Mouse (Mus musculus) liver, adult 2 months (tissue): ENCODE data around the gene Gm28051. TPM values are rescaled to one million over a fixed set of nuclear protein-coding genes. Genes with fewer than 3 reads are reported as not detected.
A peak's percentile ranks its signal among the peaks of the same experiment; 100 is the strongest.

Experiments used
- DNase-seq: peaks from one replicate; pipeline ENCODE4 v3.0.0-alpha.2; 2011; ENCODE audit warnings: low read depth, low spot score; ENCODE audit errors: extremely low read depth
- H3K27ac ChIP-seq: fragments of 200-500 bp; replicated peaks from 2 replicates; pipeline ENCODE4 v1.5.1; 2012; ENCODE audit warnings: low read depth, mild to moderate bottlenecking, control low read depth, inconsistent platforms, low read length; ENCODE audit not compliant: insufficient read depth
- H3K27me3 ChIP-seq: fragments of 200-500 bp; 2 replicates; pipeline ENCODE4 v1.6.1; 2012; ENCODE audit warnings: mild to moderate bottlenecking, moderate library complexity, low read length, inconsistent platforms; ENCODE audit not compliant: control insufficient read depth, insufficient read depth
- H3K36me3 ChIP-seq: fragments of 200-500 bp; 2 replicates; pipeline ENCODE4 v1.6.1; 2012; ENCODE audit warnings: low read length, inconsistent platforms; ENCODE audit not compliant: control insufficient read depth, insufficient read depth
- H3K4me1 ChIP-seq: fragments of 200-500 bp; 2 replicates; pipeline ENCODE4 v1.6.1; 2011; ENCODE audit warnings: low read length; ENCODE audit not compliant: control insufficient read depth, insufficient read depth
- H3K4me3 ChIP-seq: fragments of 200-500 bp; 2 replicates; pipeline ENCODE4 v1.5.1; 2011; ENCODE audit warnings: low read depth, mild to moderate bottlenecking, control low read depth, low read length, moderate library complexity; ENCODE audit not compliant: insufficient read depth
- H3K79me2 ChIP-seq: fragments of 200-500 bp; 2 replicates; pipeline ENCODE4 v1.6.1; 2012; ENCODE audit warnings: inconsistent platforms, mild to moderate bottlenecking, low read length, moderate library complexity; ENCODE audit not compliant: control insufficient read depth, insufficient read depth
- H3K9ac ChIP-seq: fragments of 200-500 bp; 2 replicates; pipeline ENCODE4 v1.6.1; 2012; ENCODE audit warnings: low read depth, mild to moderate bottlenecking, control low read depth, inconsistent platforms, low read length
- CTCF ChIP-seq: fragments of 200-500 bp; IDR thresholded peaks from 2 replicates; pipeline ENCODE4 v1.5.1; 2011; ENCODE audit warnings: low read depth, low read length, control low read depth
- POLR2A ChIP-seq: fragments of 200-500 bp; IDR thresholded peaks from 2 replicates; pipeline ENCODE4 v1.6.1; 2011; ENCODE audit warnings: low read length, control low read depth; ENCODE audit not compliant: insufficient read depth; ENCODE audit errors: extremely low read depth
- WGBS: fragments of 180-500 bp; shearing (Covaris S2); methylation state at CpG from one replicate; pipeline ENCODE4 v1.1.7; 2018; 5-methylcytosine and 5-hydroxymethylcytosine counted together
- polyA plus RNA-seq: library from polyadenylated mRNA; depleted of rRNA; stranded (reverse); fragments of >200 nt; gene quantifications from 2 replicates; pipeline ENCODE4 v1.2.3, GENCODE M21; 2012
- total RNA-seq: library from RNA; depleted of rRNA; stranded (reverse); fragments of >200 nt; gene quantifications from 2 replicates; pipeline ENCODE4 v1.2.3, GENCODE M21; 2014

Gene Gm28051
- total and polyA plus RNA-seq, 2 experiments: not detected

DNA sequence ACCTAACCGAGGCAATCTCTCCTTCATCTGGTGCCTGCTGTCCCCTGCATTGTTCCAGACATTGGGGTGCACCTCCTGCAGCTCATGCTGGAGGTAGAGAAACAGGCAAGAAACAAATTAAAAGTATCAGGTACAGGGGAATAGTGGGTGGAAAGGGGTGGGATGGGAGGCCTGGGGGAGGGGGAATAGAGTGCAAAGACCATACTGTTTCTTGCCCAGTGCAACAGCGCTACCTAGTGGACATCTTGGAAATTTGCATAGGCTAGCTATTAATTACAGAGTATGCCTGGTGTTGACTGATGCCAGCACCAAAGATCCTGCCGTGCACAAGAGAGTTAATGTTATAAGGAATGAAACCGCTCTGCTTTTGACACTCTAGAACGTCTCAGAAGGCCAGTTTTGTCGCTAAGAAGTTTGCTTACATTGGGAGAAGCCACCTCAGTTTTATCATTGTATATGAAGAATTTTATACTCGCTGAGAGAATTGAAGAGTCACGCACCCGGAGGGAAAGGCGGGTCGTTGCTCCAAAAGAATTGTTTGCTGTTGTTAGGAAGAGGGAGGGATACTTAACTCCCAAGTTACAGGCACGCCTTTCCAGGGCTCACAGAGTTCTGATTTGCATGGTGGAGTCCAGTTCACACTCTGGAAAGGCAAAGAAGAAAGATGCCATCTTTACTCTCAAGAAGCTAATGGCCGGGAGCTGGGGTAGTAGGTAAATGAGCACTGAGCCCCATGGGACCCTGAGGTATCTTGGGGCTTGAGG lies 37.8 kb downstream of the Gm28051 start:
- 33% methylated on average over 13 of the region's 13 CpGs for WGBS
- Histone ChIP-seq H3K36me3 (no peaks in the 10 kb centered on the region), H3K4me3 (no peak overlapping the region), H3K9ac (no peak overlapping the region), H3K27ac (no peak overlapping the region), H3K4me1 (no peaks in the 10 kb centered on the region), H3K27me3 (no peaks in the 10 kb centered on the region), H3K79me2 (no peaks in the 10 kb centered on the region)
- no peak for DNase-seq
- TF ChIP-seq CTCF: peak; percentile 69
- no peak for TF ChIP-seq POLR2A

DNA sequence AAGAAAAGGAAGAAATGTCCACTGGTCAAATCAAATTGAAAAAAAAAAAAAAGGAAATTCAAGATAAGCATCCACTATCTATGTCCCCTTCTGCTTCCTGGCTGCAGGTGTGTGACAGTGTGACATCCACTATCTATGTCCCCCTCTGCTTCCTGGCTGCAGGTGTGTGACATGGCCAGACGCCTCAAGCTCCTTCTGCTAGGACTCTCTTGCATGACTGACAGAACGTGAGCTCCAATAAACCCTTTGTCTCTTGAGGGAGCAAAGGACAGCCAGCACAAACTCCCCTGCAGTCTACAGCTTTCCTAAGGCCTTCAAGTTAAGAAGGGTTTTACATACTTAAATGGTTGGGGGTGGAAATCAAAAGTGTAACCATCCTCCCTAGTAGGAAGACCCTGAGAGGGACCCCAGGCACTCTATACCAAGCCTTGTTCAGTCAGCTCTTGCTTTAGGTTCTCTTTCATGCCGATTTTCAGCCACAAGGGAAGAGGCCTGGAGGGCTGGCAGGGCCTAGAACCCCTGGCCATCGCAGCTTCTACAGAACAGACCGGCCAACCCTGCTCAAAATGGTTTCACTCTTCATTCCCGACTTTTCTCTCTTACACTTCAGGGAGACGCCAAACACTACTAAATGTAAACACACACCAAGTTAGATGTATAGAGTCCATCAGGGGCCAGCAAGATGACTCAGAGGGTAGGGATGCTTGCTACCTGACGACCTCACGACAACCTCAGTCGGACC lies 42.7 kb downstream of the Gm28051 start:
- TF ChIP-seq CTCF (no peak), POLR2A (no peak)
- Histone ChIP-seq H3K79me2 (no peaks in the 10 kb centered on the region), H3K4me1 (no peaks in the 10 kb centered on the region), H3K9ac (no peak overlapping the region), H3K27me3 (no peaks in the 10 kb centered on the region), H3K36me3 (no peaks in the 10 kb centered on the region), H3K4me3 (no peak overlapping the region), H3K27ac (no peak overlapping the region)
- 89% methylated on average over 10 of the region's 10 CpGs for WGBS
- DNase-seq: no peak

DNA sequence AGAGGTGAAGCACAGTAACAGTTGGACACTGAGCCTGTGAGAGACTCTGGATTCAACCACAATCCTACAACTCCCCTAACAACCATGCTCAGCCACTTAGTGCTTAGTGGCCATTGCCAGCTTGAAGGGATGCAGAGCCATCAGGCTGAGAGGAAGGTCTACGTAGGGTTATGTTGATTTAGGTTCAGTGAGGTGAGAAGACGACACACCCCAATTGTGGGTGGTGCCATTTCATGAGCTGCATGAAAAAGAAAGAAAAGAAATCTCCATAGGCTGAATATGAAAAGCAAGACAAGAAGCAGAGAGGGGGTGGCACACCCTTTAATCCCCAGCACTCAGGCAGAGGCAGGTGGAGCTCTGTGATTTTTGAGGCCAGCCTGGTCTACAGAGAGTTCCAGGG lies 43.4 kb downstream of the Gm28051 start:
- no peak for DNase-seq
- Histone ChIP-seq H3K27me3 (no peaks in the 10 kb centered on the region), H3K27ac (no peak overlapping the region), H3K36me3 (no peaks in the 10 kb centered on the region), H3K4me3 (no peak overlapping the region), H3K9ac (no peak overlapping the region), H3K79me2 (no peaks in the 10 kb centered on the region), H3K4me1 (no peaks in the 10 kb centered on the region)
- no peak for TF ChIP-seq POLR2A
- no peak for TF ChIP-seq CTCF
- 84% methylated on average over 2 of the region's 2 CpGs for WGBS

DNA sequence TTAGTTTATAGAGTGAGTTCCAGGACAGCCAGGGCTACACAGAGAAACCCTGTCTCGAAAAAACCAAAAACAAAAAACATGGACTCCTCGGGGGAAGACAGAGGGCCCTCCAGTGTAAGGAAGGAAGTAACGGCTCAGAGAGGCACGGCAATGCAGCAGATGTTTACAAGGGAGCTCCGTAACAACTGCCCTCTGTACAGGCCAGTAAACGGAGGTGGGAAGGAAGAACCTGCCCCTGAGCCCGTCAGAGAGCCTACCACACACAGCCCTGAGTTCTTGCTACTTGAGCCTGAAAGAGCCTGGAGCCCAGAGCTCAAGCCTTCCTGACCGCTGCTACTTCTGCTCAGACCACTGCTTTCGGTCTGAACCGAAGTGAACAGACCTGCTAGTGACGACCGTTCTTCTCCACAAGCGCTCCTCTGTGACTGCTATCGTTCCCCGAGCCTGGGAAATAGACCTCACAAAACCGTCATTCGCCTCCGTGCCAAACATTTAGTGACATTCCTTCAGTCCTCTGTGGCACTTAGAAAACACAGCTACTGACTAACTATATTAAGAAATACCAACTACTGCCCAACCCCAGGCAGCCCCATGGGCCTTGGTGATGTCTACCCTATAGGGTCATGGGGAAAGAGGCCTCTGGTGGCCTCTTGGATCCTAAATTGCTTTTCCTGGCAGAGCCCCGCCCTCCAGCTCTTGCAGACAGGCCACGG lies 44.3 kb downstream of the Gm28051 start:
- no peaks in the 10 kb centered on the region for H3K36me3 ChIP-seq
- H3K4me3 ChIP-seq: no peak overlapping the region
- no peaks in the 10 kb centered on the region for H3K4me1 ChIP-seq
- TF ChIP-seq POLR2A (no peak), CTCF (no peak)
- no peak overlapping the region for H3K9ac ChIP-seq
- no peaks in the 10 kb centered on the region for H3K27me3 ChIP-seq
- H3K79me2 ChIP-seq: no peaks in the 10 kb centered on the region
- no peak overlapping the region for H3K27ac ChIP-seq
- no peak for DNase-seq
- WGBS: 79% methylated on average over 20 of the region's 20 CpGs

DNA sequence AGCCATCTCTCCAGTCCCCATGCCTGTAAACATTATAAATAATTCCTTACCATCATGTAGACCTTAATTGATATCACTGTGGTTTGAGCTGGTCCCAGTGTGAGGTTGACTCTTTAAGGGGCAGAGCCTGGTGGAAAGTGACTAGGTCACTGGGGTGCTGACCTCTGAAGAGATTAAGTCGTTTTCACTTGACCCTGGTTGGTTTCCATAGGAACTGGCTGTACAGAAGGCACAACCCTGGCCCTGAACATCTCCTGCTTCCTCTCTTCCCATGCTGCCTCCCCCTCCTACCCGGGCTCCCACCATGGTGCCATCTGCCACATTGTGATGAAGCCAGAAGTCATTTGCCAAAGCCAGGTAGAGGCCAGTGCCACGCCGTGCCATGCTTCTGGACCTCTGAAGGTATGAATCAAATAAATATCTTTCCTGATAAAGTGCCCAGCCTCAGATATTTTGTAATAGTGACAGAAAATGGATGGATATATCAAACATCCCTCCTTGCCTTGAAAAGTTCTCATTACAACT lies 46.7 kb downstream of the Gm28051 start:
- no peaks in the 10 kb centered on the region for H3K27me3 ChIP-seq
- 72% methylated on average over 4 of the region's 4 CpGs for WGBS
- no peak overlapping the region for H3K4me3 ChIP-seq
- no peak overlapping the region for H3K27ac ChIP-seq
- TF ChIP-seq CTCF: no peak
- TF ChIP-seq POLR2A: no peak
- no peak for DNase-seq
- H3K36me3 ChIP-seq: no peaks in the 10 kb centered on the region
- no peaks in the 10 kb centered on the region for H3K79me2 ChIP-seq
- H3K9ac ChIP-seq: no peak overlapping the region
- no peaks in the 10 kb centered on the region for H3K4me1 ChIP-seq
